Mouse (Mus musculus) brain, embryonic 14.5 days (tissue): ENCODE data around the gene Gsta3.

ENCODE experiments used
- CTCF ChIP-seq: fragments of 200-500 bp; IDR thresholded peaks from 2 replicates; pipeline ENCODE4 v1.5.1; 2012; ENCODE audit warnings: inconsistent platforms, mild to moderate bottlenecking, moderate library complexity, borderline replicate concordance; ENCODE audit not compliant: insufficient read depth, insufficient read length; ENCODE audit errors: extremely low read depth
- POLR2A ChIP-seq: fragments of 200-500 bp; IDR thresholded peaks from 2 replicates; pipeline ENCODE4 v1.6.1; 2012; ENCODE audit warnings: mild to moderate bottlenecking, inconsistent platforms, borderline replicate concordance; ENCODE audit not compliant: poor library complexity, insufficient read depth, insufficient read length, severe bottlenecking; ENCODE audit errors: extremely low read depth

- TF ChIP-seq POLR2A = no peak
- TF ChIP-seq CTCF = no peak
Measured at GRCm38 (mm10) chr1:21304646-21305045, 64.3 kb downstream of the Gsta3 start.
